Mouse (Mus musculus): ENCODE data around the gene Bcl2l1.

The Bcl2l1 gene

DNA sequence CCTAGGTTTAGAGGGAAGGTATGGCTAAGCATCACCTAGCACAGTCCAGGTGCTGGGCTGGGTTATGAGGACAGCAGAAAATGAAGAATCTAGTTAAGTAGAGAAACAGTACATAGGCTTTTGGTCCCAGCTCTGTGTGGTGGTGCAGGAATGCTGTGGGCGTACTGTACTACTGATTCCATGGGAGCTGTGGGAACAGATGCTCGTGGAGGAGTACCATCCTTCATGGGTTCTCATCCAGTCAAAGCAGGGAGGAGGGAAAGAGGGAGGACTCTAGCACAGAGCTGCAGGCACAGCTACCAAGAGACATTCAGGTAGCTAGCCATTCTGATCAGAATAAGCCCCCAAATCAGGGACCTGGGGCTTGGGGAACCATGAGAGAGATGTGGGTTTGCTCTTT, 55.1 kb downstream of the Bcl2l1 start:
- DNase-seq (ENCODE audit: extremely low spot score, low read depth, low spot score), result no peak

GRCm38 (mm10) chr2:152776019-152776418, 55.5 kb downstream of the Bcl2l1 start:
- DNase-seq (ENCODE audit: extremely low spot score, low read depth, low spot score), result no peak

GRCm38 (mm10) chr2:152775357-152775756, 56.2 kb downstream of the Bcl2l1 start:
- no peak for DNase-seq (ENCODE audit: extremely low spot score, low read depth, low spot score)

- no peak for DNase-seq (ENCODE audit: extremely low spot score, low read depth, low spot score)
Measured at GRCm38 (mm10) chr2:152772231-152772630, 59.3 kb downstream of the Bcl2l1 start.

DNA sequence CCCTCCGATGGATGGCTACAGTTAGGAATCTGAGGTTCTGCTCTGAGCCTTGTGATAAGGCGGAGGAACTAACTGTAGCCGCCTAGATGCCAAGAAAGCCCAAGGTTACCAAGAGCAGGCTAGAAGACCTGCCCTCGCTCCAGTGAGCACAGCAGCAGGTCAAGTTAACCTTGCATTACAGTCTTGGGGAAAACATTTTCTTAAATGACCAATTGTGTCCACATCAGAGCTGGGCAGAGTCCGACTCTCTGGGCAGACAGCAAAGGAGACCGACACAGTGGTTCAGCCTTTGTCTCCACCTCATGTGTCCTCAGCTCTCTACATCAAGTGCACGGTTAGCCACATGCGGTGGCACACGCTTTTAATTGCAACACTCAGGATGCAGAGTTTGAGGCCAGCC, 60.0 kb downstream of the Bcl2l1 start:
- no peak for DNase-seq (ENCODE audit: extremely low spot score, low read depth, low spot score)

GRCm38 (mm10) chr2:152769677-152770076, 61.9 kb downstream of the Bcl2l1 start:
- DNase-seq (ENCODE audit: extremely low spot score, low read depth, low spot score), result no peak

- peak; percentile 28 for DNase-seq (ENCODE audit: extremely low spot score, low read depth, low spot score)
Measured at GRCm38 (mm10) chr2:152767618-152768271, 63.8 kb downstream of the Bcl2l1 start.

DNA sequence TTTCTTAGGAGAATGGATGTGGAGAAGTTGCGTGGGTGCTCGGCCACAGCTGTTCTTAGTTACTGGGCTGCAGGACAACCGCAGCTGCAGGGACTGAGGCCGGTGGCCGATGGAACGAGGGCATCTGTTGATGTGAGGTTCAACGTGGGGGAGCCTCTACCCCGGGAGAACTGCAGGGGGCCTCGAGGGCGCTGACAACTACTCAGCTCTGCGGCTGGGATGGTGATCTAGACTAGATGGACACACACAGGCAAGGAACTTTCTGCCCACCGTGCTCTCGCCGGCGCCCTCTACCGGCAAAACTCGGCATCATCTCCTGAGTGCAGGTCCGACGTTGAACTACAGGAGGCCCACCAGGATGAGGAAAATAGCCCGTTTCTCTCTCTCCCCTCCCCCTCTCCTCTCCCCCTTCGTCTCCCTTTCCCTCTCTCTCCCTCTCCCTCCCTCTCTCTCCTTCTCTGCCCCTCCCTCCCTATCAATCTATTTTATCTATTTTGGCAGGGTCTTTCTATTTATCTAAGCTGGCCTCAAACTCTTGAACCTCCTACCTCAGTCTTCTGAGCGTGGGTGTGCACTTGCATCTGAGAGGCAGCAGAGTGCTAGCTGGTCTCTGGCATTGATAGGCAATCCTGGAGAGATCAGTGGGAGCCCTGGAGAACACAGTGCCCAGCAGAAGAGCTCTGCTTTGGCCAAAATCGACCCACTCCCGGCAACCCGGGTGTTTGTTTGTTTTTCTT, 65.0 kb downstream of the Bcl2l1 start:
- DNase-seq (ENCODE audit: extremely low spot score, low read depth, low spot score), result peak; percentile 77

DNA sequence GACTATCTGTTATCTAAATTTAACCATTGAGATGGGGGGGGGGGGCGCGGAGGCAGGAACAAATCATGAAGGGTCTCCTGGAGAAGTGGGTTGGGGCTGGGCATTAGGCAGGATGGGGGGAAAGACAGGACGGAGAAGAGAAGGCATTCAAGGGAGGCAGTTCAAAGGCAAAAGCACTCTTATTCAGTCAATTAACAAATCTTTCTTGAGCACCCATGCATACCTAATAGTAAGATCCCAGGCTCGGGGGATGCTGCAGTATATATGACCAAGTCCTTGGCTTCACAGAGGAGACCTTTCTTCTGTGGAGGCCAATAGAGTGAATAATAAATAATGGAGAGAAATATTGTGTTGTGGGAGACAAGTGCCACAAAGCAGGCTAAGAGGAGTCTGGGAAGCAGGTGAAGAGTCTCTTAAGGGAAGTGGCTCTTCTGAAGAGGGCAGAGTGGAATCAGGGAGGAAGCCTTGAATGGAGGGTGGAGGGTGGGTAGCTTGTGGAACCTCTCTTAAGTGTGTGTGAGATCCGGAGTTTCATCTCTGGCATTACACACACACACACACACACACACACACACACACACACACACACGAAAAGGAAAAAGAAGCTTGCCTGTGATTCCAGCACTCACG, 66.4 kb downstream of the Bcl2l1 start:
- no peak for DNase-seq (ENCODE audit: extremely low spot score, low read depth, low spot score)

DNA sequence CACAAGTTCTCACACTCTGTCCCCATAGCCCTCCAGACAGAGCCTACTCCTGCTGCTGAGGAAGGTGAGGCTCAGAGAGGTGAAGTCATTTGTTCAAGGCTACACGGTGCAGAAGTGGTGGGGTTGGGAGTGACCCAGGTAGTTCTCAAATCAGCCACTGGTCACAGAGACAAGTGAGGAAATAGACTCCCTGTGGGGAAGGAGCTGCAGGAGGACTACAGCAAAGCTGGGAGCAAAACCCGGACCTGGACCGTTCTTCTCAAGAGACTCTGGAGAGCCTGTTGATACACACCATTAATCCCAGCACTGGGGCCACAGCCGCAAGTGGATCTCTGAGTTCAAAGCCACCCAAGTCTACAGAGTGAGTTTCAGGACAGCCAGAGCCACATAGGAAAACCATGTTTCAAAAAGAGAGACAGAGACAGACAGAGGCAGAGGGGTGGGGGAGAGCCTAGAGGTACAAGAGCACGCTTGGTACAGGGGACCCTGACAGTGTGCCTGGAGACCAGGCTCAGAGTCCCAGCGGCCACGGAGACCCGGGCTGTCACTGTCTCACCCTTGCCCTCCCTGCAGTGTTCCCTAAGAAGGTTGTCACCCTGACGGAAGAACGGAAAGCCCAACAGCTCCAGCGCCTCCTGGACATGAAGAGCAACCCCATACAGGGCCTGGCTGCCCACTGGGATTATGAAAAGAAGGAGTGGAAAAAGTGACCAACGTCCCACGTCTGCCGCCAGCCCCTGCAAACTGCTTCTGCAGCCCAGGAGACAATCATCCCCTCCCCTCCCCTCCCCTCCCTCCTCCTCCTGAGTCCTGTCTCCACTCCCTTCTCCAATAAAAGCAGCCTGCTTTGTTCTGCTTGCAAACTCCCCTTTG, 67.1 kb downstream of the Bcl2l1 start:
- no peak for DNase-seq (ENCODE audit: extremely low spot score, low read depth, low spot score)

- DNase-seq (ENCODE audit: extremely low spot score, low read depth, low spot score), result no peak
Measured at GRCm38 (mm10) chr2:152763310-152763709, 68.2 kb downstream of the Bcl2l1 start.

DNA sequence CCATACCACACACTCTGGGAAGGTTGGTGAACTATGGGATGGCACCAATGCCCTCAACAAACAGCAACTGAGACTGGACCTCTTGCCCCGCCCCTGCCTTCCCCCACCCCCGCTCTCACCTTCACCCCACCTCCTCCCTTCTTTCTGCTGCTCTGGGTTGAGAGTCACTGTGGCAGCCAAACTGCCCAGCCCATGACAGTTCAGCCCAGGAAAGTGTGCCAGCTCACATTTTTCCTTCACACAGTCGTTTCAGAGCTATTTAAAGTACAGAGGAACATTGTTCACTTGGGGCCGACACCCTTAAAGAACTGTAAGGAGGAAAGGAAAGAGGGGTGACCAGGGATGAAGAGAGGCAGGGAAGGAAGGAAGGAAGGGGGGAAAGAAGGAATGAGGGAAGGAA, 73.2 kb downstream of the Bcl2l1 start:
- DNase-seq (ENCODE audit: extremely low spot score, low read depth, low spot score), result no peak

DNA sequence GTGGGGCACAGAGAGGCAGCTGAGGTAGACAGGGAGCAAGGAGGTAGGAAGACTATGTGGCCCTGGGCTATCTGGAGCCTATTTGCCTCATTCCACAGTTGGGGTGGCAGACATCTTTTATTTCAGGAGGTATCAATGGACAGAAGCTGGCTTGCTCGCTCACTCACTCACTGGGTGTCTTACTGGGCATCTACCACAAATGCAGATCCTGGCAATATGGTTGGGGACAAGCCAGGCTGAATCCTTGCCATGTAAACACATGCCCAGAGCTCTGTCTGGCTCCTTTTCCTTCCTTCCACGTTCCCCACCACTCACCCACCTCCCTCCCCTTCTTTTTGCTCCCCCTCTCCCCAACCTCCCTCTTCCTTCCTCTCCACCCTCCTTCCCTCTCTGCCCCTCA, 74.0 kb downstream of the Bcl2l1 start:
- DNase-seq (ENCODE audit: extremely low spot score, low read depth, low spot score), result no peak

DNA sequence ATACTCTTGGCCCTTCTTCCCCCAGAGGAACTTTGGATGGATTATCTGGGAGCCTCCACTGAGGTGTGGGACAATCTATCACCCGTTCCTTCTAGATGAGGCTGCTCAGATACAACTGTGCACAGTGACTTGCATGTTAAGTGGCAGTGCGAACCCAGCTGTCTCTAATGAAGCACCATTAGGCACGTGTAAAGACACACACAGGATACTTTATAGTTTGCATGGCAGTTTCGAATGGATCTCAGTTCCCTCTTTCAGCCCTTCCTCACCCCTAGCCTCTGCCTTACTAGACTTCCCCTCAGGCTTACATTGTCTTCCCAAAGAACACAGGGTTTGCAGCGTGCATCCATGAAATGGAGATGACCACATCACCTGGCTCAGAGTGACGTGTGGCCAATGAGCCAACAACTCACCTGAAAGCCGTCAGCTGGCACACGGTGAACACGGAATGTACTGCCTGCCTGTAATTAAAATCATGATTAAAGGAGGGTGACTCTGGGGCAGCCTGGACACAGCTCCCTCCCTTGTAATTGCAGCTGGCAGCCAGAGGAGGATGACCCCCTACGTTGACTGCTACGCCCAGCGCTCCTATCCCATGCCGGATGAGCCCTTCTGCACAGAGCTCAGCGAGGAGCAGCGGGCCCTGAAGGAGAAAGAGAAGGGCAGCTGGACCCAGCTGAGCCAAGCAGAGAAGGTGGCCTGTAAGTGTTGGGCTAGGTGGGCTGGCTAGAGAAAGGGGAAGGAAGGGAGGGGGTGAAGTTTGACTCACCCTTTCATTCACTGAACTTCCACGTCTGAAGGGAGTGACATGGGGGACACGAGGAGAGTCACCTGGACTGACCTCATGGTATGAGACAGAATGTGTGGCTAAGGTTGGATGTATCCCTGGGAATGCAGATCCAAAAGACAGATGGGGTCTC, 74.8 kb downstream of the Bcl2l1 start:
- no peak for DNase-seq (ENCODE audit: extremely low spot score, low read depth, low spot score)

- no peak for DNase-seq (ENCODE audit: extremely low spot score, low read depth, low spot score)
Measured at GRCm38 (mm10) chr2:152753944-152754711, 77.4 kb downstream of the Bcl2l1 start, which contains the start of gene Cox4i2. Gene Cox4i2 (plus strand): TSS chr2:152754173.

GRCm38 (mm10) chr2:152742435-152742834, 89.1 kb downstream of the Bcl2l1 start:
- DNase-seq (ENCODE audit: extremely low spot score, low read depth, low spot score), result no peak

DNA sequence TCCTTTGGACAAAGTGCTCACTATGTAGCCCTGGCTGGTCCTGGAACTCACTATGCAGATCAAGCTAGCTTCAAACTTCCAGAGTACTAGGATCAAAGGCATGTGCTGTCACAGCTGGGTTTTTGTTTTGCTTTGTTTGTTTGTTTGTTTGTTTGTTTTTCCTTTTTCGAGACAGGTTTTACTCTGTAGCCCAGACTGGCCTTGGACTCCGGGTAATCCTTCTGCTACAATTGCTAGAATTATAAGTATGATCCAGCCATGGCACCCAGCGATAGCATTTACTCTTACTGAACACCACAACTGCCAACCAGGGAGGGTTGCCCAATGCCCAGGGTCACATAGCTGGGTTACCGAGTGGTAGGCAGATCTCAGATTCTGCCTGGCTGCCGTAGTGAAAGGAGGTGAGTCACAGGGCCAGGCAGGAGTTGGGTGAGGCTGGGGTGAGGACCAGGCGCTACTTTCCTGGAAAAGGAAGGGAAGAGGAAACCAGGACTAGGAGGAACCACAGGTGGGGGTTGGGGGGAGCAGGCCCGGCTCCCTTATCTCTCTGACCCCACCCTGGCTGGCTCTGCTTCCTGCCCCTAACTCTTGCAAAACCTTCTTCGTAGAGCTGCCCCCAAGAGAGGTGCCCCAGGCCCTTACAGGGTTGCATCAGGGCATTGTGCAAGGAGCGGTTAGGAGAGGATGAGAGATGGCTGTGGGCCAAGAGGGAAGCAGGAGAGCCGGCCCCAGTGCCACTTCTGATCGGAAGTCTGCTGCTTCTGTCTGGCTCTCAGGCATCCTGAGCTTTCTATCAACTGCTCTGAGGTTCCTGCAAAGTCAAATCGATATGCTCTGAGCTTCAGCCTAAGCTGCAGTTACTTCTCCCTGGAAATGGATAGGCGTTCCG, 90.1 kb downstream of the Bcl2l1 start:
- DNase-seq (ENCODE audit: extremely low spot score, low read depth, low spot score), result no peak

- DNase-seq (ENCODE audit: extremely low spot score, low read depth, low spot score), result no peak
Measured at GRCm38 (mm10) chr2:152740490-152740889, 91.0 kb downstream of the Bcl2l1 start.

All from hindlimb bud, embryonic 11.5 days (tissue).